Mouse (Mus musculus) liver, postnatal 0 days (tissue): ENCODE measurements around the gene Hrh3.

Experiments used
- CTCF ChIP-seq: sonication (generic); IDR thresholded peaks from 2 replicates; pipeline ENCODE4 v1.5.1; 2016; ENCODE audit warnings: antibody characterized with exemption, low read depth
- EP300 ChIP-seq: IDR thresholded peaks from 2 replicates; pipeline ENCODE4 v1.6.1; 2016; ENCODE audit warnings: antibody characterized with exemption, low read depth, mild to moderate bottlenecking

DNA sequence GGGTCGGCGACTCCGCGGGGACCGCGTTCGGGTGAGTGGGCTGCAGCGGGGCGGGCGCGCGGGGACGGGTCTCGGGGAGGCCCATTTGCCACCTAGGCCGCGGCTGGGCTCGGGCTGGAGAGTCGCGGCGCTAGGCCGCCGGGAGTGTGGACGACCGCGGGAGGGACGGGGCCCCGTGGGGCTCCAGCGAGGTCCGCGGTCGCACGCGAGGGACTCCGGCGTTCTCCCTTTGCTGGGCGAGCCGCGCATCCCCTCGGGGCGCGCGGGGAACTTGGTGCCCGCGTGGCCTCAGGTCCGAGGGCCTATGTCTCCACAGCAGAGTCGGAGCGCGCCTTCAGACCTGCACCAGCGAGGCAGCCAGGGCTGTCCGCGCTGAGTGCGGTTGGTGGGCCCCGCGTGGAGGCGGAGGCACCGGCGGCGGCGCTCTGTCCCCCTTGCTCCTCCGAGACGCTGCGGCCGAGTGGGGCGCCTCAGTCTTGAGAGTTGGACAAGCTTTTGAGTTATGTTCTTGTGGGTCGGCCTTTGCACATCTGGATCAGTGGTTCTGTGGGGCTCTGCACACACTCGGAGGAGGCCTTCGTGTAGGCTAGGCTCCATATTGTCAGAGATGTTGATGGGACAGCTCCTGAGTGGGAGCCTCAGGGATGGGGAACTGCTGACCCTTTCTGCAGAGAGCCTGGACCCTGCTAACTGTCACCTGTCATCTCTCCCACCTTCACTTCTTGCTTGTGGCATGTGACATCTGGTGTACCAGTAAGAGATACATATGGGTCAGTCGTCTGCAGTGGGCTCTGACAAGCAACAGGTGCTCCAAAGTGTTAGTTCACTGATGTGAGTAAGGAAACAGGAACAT lies 15.4 kb upstream of the Hrh3 start:
- TF ChIP-seq CTCF: no peak
- TF ChIP-seq EP300: no peak
